18 mouse cellular contexts compared by ENCODE assay signal in the genomic region with DNA sequence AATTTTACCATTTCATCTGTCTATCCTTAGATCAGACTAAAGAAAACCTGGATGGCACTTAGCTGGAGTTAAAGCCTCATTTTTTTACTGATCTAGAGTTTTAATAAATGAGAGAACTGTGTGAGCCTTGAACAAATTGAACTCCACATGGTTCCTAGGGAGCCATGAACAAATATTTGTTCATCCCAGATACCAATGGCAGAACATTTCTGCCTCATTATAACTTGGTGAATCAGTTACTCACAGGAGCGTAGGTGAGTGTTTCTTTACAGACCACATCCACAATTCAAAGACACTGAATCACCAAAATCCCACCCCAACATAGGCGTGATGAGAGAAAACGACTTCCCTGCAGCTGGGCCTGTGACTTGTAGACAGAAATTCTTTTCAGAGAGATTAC.
"Had no signal": no experiment of that assay in that cellular context is flagged by ENCODE, and none has a peak within 500 bp of the region (broad histone marks: within the 10 kb centered on the region; RNA-seq: fewer than 3 reads in every experiment).

No protein-coding gene starts in this region.

- H3K4me2 ChIP-seq: liver, embryonic 12.5 days; midbrain, embryonic 12.5 days; neural tube, embryonic 13.5 days; neural tube, embryonic 15.5 days had no signal

- DNase-seq: lung, adult 18-20 months; lung, postnatal 10 days; lung, postnatal 4 days; midbrain, embryonic 14.5 days; retina, postnatal 1 day; right cerebral cortex, adult 18-20 months; right cerebral cortex, postnatal 25 days; thymus, adult 2 months; thymus, postnatal 25 days; thymus, postnatal 4 days had no signal

- H3K9me3 ChIP-seq: liver, embryonic 12.5 days; midbrain, embryonic 10.5 days; midbrain, embryonic 12.5 days; neural tube, embryonic 13.5 days; neural tube, embryonic 15.5 days had no signal

- H3K4me1 ChIP-seq: liver, embryonic 12.5 days; midbrain, embryonic 12.5 days; neural tube, embryonic 13.5 days; neural tube, embryonic 15.5 days had no signal

- ATAC-seq: liver, embryonic 12.5 days; midbrain, embryonic 16.5 days had no signal

- H3K9ac ChIP-seq: liver, embryonic 12.5 days; liver, embryonic 14.5 days; midbrain, embryonic 12.5 days; neural tube, embryonic 13.5 days; neural tube, embryonic 15.5 days had no signal

- H3K27ac ChIP-seq: liver, embryonic 12.5 days; liver, embryonic 14.5 days; midbrain, embryonic 10.5 days; midbrain, embryonic 12.5 days; neural tube, embryonic 13.5 days; neural tube, embryonic 15.5 days had no signal

- H3K36me3 ChIP-seq: liver, embryonic 12.5 days; midbrain, embryonic 10.5 days; midbrain, embryonic 12.5 days; neural tube, embryonic 13.5 days; neural tube, embryonic 15.5 days had no signal

- H3K4me3 ChIP-seq: liver, embryonic 12.5 days; midbrain, embryonic 10.5 days; midbrain, embryonic 12.5 days; myocyte; neural tube, embryonic 13.5 days; neural tube, embryonic 15.5 days had no signal

- H3K27me3 ChIP-seq: liver, embryonic 12.5 days; midbrain, embryonic 12.5 days; neural tube, embryonic 13.5 days; neural tube, embryonic 15.5 days had no signal
